Mouse (Mus musculus) ES-E14 (cell line): ENCODE results near the gene Vps26a. TPM values are rescaled to one million over a fixed set of nuclear protein-coding genes. Genes with fewer than 3 reads are reported as not detected.
A peak's percentile ranks its signal among the peaks of the same experiment; 100 is the strongest.

ENCODE experiments used
- DNase-seq: peaks from one replicate; pipeline ENCODE4 v3.0.0-alpha.2; 2013; ENCODE audit warnings: low read depth, low spot score
- H3K27ac ChIP-seq: 2 replicates; pipeline ENCODE4 v1.5.1; 2012; ENCODE audit warnings: low read depth, mild to moderate bottlenecking, low read length, moderate library complexity, mixed read lengths; ENCODE audit not compliant: poor library complexity, insufficient read depth, severe bottlenecking
- H3K36me3 ChIP-seq: 2 replicates; pipeline ENCODE4 v1.6.1; 2012; ENCODE audit warnings: mild to moderate bottlenecking, low read length, moderate library complexity, mixed read lengths; ENCODE audit not compliant: control insufficient read depth, poor library complexity, insufficient read depth, severe bottlenecking
- H3K4me1 ChIP-seq, 2 experiments: fragments of 150-350 bp in 1 of 2; sonication (generic) in 1 of 2; 2 replicates each; pipeline ENCODE4 v1.6.1; 2012; ENCODE audit warnings: low read length in 2 of 2, mild to moderate bottlenecking in 1 of 2, mixed read lengths in 1 of 2; ENCODE audit not compliant: control insufficient read depth in 2 of 2, insufficient read depth in 2 of 2, poor library complexity in 1 of 2
- H3K4me3 ChIP-seq, 2 experiments: fragments of 150-350 bp in 1 of 2; sonication (generic) in 1 of 2; 2 replicates each; pipeline ENCODE4 v1.5.1; 2012; ENCODE audit warnings: low read length in 2 of 2, low read depth in 1 of 2, mild to moderate bottlenecking in 1 of 2, mixed read lengths in 1 of 2; ENCODE audit not compliant: insufficient read depth in 1 of 2, poor library complexity in 1 of 2, severe bottlenecking in 1 of 2
- H3K9ac ChIP-seq: 2 replicates; pipeline ENCODE4 v1.6.1; 2012; ENCODE audit warnings: low read depth, mild to moderate bottlenecking, low read length, mixed read lengths; ENCODE audit not compliant: poor library complexity, insufficient read depth, severe bottlenecking
- H3K9me3 ChIP-seq: fragments of 150-350 bp; sonication (generic); 2 replicates; pipeline ENCODE4 v1.6.1; 2012; ENCODE audit warnings: low read depth, mild to moderate bottlenecking, low read length; ENCODE audit not compliant: control insufficient read depth, insufficient read depth
- CHD2 ChIP-seq: IDR thresholded peaks from 2 replicates; pipeline ENCODE4 v1.6.1; 2014; ENCODE audit warnings: mild to moderate bottlenecking, low read depth, low read length, inconsistent platforms
- HCFC1 ChIP-seq: IDR thresholded peaks from 2 replicates; pipeline ENCODE4 v1.6.1; 2012; ENCODE audit warnings: low read length, inconsistent platforms, borderline replicate concordance; ENCODE audit not compliant: insufficient read depth
- MAFK ChIP-seq: IDR thresholded peaks from 2 replicates; pipeline ENCODE4 v1.6.1; 2014; ENCODE audit warnings: mild to moderate bottlenecking, low read depth, low read length, inconsistent platforms; ENCODE audit not compliant: insufficient read depth
- ZC3H11A ChIP-seq: IDR thresholded peaks from 2 replicates; pipeline ENCODE4 v1.6.1; 2012; ENCODE audit warnings: low read depth, mild to moderate bottlenecking, inconsistent platforms, low read length, borderline replicate concordance
- ZNF384 ChIP-seq: IDR thresholded peaks from 2 replicates; pipeline ENCODE4 v1.6.1; 2012; ENCODE audit warnings: low read depth, low read length, inconsistent platforms
- in situ Hi-C, 2 experiments: fragments of 600-800 bp; cut with MboI; formaldehyde crosslinking; loops; one replicate each; pipeline ENCODE4 v1.15.1; 2025; ENCODE audit warnings: low sequenced_read_pairs in 2 of 2, inconsistent platforms in 1 of 2; ENCODE audit not compliant: unreplicated experiment in 2 of 2
- total RNA-seq: library from RNA; depleted of rRNA; stranded (reverse); fragments of 300-350 nt; gene quantifications from 2 replicates; pipeline ENCODE4 v1.2.3, GENCODE M21; 2012

The Vps26a gene
- total RNA-seq, 1 experiment, result 32.1 TPM

- H3K4me3 ChIP-seq, result peak overlapping the region in 1 of 2 experiments; percentile 39; a peak in 1 of 4 replicates
- no peaks in the 10 kb centered on the region for H3K36me3 ChIP-seq
- H3K9ac ChIP-seq, result no peak overlapping the region
- H3K9me3 ChIP-seq, result no peaks in the 10 kb centered on the region
- no peak overlapping the region for H3K27ac ChIP-seq
- no peak for DNase-seq
- no peak for TF ChIP-seq HCFC1
- no peak for TF ChIP-seq CHD2
- TF ChIP-seq ZC3H11A, result no peak
- no peak for TF ChIP-seq ZNF384
- TF ChIP-seq MAFK, result peak; percentile 69
- in situ Hi-C loops, result no loop called here
- H3K4me1 ChIP-seq, result peaks cover 0 to 5% of the 10 kb centered on the region in 2 experiments; a peak in 2 of 4 replicates
These were observed 21.1 kb upstream of the Vps26a start for GRCm38 (mm10) chr10:62507591-62508308.

- H3K36me3 ChIP-seq, result no peaks in the 10 kb centered on the region
- peaks cover 0 to 5% of the 10 kb centered on the region in 2 experiments; a peak in 2 of 4 replicates for H3K4me1 ChIP-seq
- in situ Hi-C loops, result no loop called here
- TF ChIP-seq ZC3H11A (no peak), ZNF384 (no peak), CHD2 (no peak), MAFK (no peak), HCFC1 (no peak)
- H3K27ac ChIP-seq, result no peak overlapping the region
- H3K4me3 ChIP-seq, result no peak overlapping the region
- H3K9me3 ChIP-seq, result no peaks in the 10 kb centered on the region
- DNase-seq, result no peak
- H3K9ac ChIP-seq, result no peak overlapping the region
These were observed 20.5 kb upstream of the Vps26a start for GRCm38 (mm10) chr10:62507071-62507470.

- H3K9ac ChIP-seq, result no peak overlapping the region
- H3K4me3 ChIP-seq, result no peak overlapping the region
- H3K4me1 ChIP-seq, result peaks cover 0 to 5% of the 10 kb centered on the region in 2 experiments; a peak in 2 of 4 replicates
- TF ChIP-seq ZC3H11A, result no peak
- TF ChIP-seq MAFK, result no peak
- no peak for TF ChIP-seq CHD2
- no peak for TF ChIP-seq HCFC1
- TF ChIP-seq ZNF384, result no peak
- H3K9me3 ChIP-seq, result no peaks in the 10 kb centered on the region
- H3K27ac ChIP-seq, result no peak overlapping the region
- DNase-seq, result no peak
- H3K36me3 ChIP-seq, result no peaks in the 10 kb centered on the region
- in situ Hi-C loops, result no loop called here
These were observed 19.5 kb upstream of the Vps26a start for GRCm38 (mm10) chr10:62506019-62506556.

- TF ChIP-seq ZNF384 (peak; percentile 79), ZC3H11A (no peak)
- H3K4me3 ChIP-seq, result no peak overlapping the region
- no peaks in the 10 kb centered on the region for H3K9me3 ChIP-seq
- H3K4me1 ChIP-seq, result peaks cover 0 to 5% of the 10 kb centered on the region in 2 experiments; a peak in 2 of 4 replicates
- in situ Hi-C loops, result no loop called here
- H3K9ac ChIP-seq, result no peak overlapping the region
- H3K36me3 ChIP-seq, result no peaks in the 10 kb centered on the region
- H3K27ac ChIP-seq, result no peak overlapping the region
- no peak for DNase-seq
These were observed 18.8 kb upstream of the Vps26a start for GRCm38 (mm10) chr10:62505224-62505983.
